In the genomic region with DNA sequence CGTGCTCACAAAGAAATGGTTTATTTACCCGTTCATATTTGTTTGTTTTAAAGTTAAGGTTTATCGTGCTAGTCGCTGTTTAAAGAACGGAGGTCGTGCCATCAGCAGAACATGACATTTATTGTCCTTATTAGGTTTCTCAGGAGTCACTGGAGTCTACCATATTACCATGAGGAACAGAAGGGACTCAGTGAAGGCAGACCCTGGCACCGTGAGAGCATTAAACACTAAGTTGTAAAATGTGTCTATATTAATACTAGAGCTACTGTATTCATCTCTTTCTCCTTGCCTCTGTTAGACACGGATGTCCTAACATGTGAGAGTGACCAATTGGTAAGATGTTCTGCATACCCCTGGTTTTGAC, we compare ENCODE assay signal across 8 mouse cellular contexts. TPM values are rescaled to one million over a fixed set of nuclear protein-coding genes. Genes with fewer than 3 reads are reported as not detected.
DNase-seq lines count a peak whose midpoint lies in the region; ATAC-seq and TF ChIP-seq lines count a peak whose summit lies in the region.

No protein-coding gene starts in this region.

- ATAC-seq in neural tube, embryonic 11.5 days (ENCODE audit: insufficient read depth, low FRiP score, low TSS enrichment), result peak; percentile 48
- peak; percentile 61 for ATAC-seq in hindbrain, postnatal 0 days
- ATAC-seq in monocyte, adult 5-6 weeks (replicated peaks; ENCODE audit: insufficient number of reproducible peaks, low FRiP score, low TSS enrichment, poor library complexity, severe bottlenecking), result no peak

- peak overlapping the region; percentile 88 for H3K9ac ChIP-seq in neural tube, embryonic 11.5 days (ENCODE audit: low read length)
- peak overlapping the region; percentile 86 for H3K9ac ChIP-seq in hindbrain, postnatal 0 days (replicated peaks; ENCODE audit: low read length)

- H3K36me3 ChIP-seq in neural tube, embryonic 11.5 days (ENCODE audit: control insufficient read depth, insufficient read depth, low read length), result peaks cover 5% of the 10 kb centered on the region
- H3K36me3 ChIP-seq in hindbrain, postnatal 0 days (ENCODE audit: insufficient read depth, low read length), result peaks cover 20% of the 10 kb centered on the region
- H3K36me3 ChIP-seq in midbrain, embryonic 10.5 days, result peaks cover 33% of the 10 kb centered on the region

- no peak for TF ChIP-seq CTCF in hindbrain, postnatal 0 days (IDR thresholded peaks at IDR 0.05; ENCODE audit: low read depth)

- H3K27me3 ChIP-seq in neural tube, embryonic 11.5 days (ENCODE audit: control insufficient read depth, insufficient read depth, low read length), result no peaks in the 10 kb centered on the region
- H3K27me3 ChIP-seq in hindbrain, postnatal 0 days (ENCODE audit: insufficient read depth, low read length), result no peaks in the 10 kb centered on the region
- no peaks in the 10 kb centered on the region for H3K27me3 ChIP-seq in midbrain, embryonic 10.5 days (ENCODE audit: low read depth, poor library complexity, severe bottlenecking)

- peaks cover 4% of the 10 kb centered on the region; the same call in 1 of the 2 replicates for H3K4me1 ChIP-seq in neural tube, embryonic 11.5 days (ENCODE audit: control insufficient read depth, insufficient read depth, low read length)
- no peaks in the 10 kb centered on the region for H3K4me1 ChIP-seq in hindbrain, postnatal 0 days (ENCODE audit: insufficient read depth, low read length)
- H3K4me1 ChIP-seq in midbrain, embryonic 10.5 days, result peaks cover 13% of the 10 kb centered on the region

- 14% methylated on average over 8 of the region's 8 CpGs for WGBS in neural tube, embryonic 11.5 days
- WGBS in hindbrain, postnatal 0 days, result 11% methylated on average over 8 of the region's 8 CpGs
- WGBS in midbrain, embryonic 10.5 days, result 14% methylated on average over 8 of the region's 8 CpGs

- peak overlapping the region; percentile 48 for H3K4me2 ChIP-seq in neural tube, embryonic 11.5 days (ENCODE audit: low read depth)
- peak overlapping the region; percentile 82 for H3K4me2 ChIP-seq in hindbrain, postnatal 0 days (ENCODE audit: low read depth, low read length)

- peak overlapping the region; percentile 97 for H3K4me3 ChIP-seq in neural tube, embryonic 11.5 days (ENCODE audit: low read depth, low read length)
- peak overlapping the region; percentile 87 for H3K4me3 ChIP-seq in hindbrain, postnatal 0 days (ENCODE audit: low read length)
- H3K4me3 ChIP-seq in midbrain, embryonic 10.5 days, result peak overlapping the region; percentile 94

- H3K9me3 ChIP-seq in neural tube, embryonic 11.5 days (ENCODE audit: control insufficient read depth, low read length), result no peaks in the 10 kb centered on the region
- H3K9me3 ChIP-seq in hindbrain, postnatal 0 days (ENCODE audit: low read length), result no peaks in the 10 kb centered on the region
- H3K9me3 ChIP-seq in midbrain, embryonic 10.5 days (replicated peaks), result no peaks in the 10 kb centered on the region

- peak; percentile 35 to 60 for DNase-seq in cerebellum, postnatal 10 days
- no peak for DNase-seq in cerebellum, adult 11-12 months
- DNase-seq in neural tube, embryonic 11.5 days (ENCODE audit: low spot score), result no peak
- no peak for DNase-seq in neural tube, embryonic 10.5 days (ENCODE audit: extremely low spot score, low spot score)
- no peak for DNase-seq in hindbrain, postnatal 0 days (ENCODE audit: low spot score)
- DNase-seq in midbrain, embryonic 10.5 days (ENCODE audit: low spot score), result no peak
- no peak for DNase-seq in adrenal gland, postnatal 14 days

- H3K27ac ChIP-seq in neural tube, embryonic 11.5 days (ENCODE audit: low read depth, low read length), result no peak overlapping the region
- peak overlapping the region; percentile 89 for H3K27ac ChIP-seq in hindbrain, postnatal 0 days
- peak overlapping the region; percentile 93 for H3K27ac ChIP-seq in midbrain, embryonic 10.5 days (replicated peaks)

RNA-seq across cellular contexts. Expression of a gene that starts 0.3 kb away (rescaled TPM):
- 98.9 and 106 TPM in 2 replicates for polyA plus RNA-seq in neural tube, embryonic 11.5 days (2014; fragmentation: Nextera tagmentation; extraction: Ambion mirVana)
- 24.4 and 29.0 TPM in 2 replicates for total RNA-seq in hindbrain, postnatal 0 days (2014; rRNA removed)
- 64.2 and 65.2 TPM in 2 replicates for polyA plus RNA-seq in hindbrain, postnatal 0 days (2015; fragmentation: Nextera tagmentation; extraction: Ambion mirVana)
- 103 TPM in 2 replicates for polyA plus RNA-seq in midbrain, embryonic 10.5 days (2016; fragmentation: Nextera tagmentation; extraction: Ambion mirVana)
- 34.4 and 36.7 TPM in 2 replicates for total RNA-seq in adrenal gland, postnatal 14 days (2021)
- 56.5 to 59.0 TPM (median 58.3 TPM) in 3 replicates for total RNA-seq in monocyte, adult 5-6 weeks (2017)

RNA-seq across cellular contexts. Expression of a gene that starts 31.1 kb away (rescaled TPM):
- not detected in 2 replicates for polyA plus RNA-seq in neural tube, embryonic 11.5 days (2014; fragmentation: Nextera tagmentation; extraction: Ambion mirVana)
- total RNA-seq in hindbrain, postnatal 0 days (2014; rRNA removed), result not detected in 2 replicates
- polyA plus RNA-seq in hindbrain, postnatal 0 days (2015; fragmentation: Nextera tagmentation; extraction: Ambion mirVana), result not detected in 2 replicates
- polyA plus RNA-seq in midbrain, embryonic 10.5 days (2016; fragmentation: Nextera tagmentation; extraction: Ambion mirVana), result not detected in 2 replicates
- not detected in 2 replicates for total RNA-seq in adrenal gland, postnatal 14 days (2021)
- not detected in 3 replicates for total RNA-seq in monocyte, adult 5-6 weeks (2017)

RNA-seq across cellular contexts. Expression of a gene that starts 39.8 kb away (rescaled TPM):
- 0.08 and 0.37 TPM in 2 replicates for polyA plus RNA-seq in neural tube, embryonic 11.5 days (2014; fragmentation: Nextera tagmentation; extraction: Ambion mirVana)
- not detected in 2 replicates for total RNA-seq in hindbrain, postnatal 0 days (2014; rRNA removed)
- 0.09 TPM in 1 of 2 replicates, not detected in the other for polyA plus RNA-seq in hindbrain, postnatal 0 days (2015; fragmentation: Nextera tagmentation; extraction: Ambion mirVana)
- 0.10 and 0.19 TPM in 2 replicates for polyA plus RNA-seq in midbrain, embryonic 10.5 days (2016; fragmentation: Nextera tagmentation; extraction: Ambion mirVana)
- total RNA-seq in adrenal gland, postnatal 14 days (2021), result 52.8 and 59.7 TPM in 2 replicates
- 1.6 TPM in 1 of 3 replicates, not detected in the others for total RNA-seq in monocyte, adult 5-6 weeks (2017)

Comparison
In these comparisons a context has a peak if more than half of its experiments do, and no peak if none do; other contexts are left out.
1. DNase-seq: peak in cerebellum, postnatal 10 days (2 of 2); none in cerebellum, adult 11-12 months (single experiment), neural tube, embryonic 11.5 days (single experiment), neural tube, embryonic 10.5 days (single experiment), hindbrain, postnatal 0 days (single experiment), midbrain, embryonic 10.5 days (single experiment) and adrenal gland, postnatal 14 days (single experiment).
2. RNA of a gene that starts 39.8 kb away (total RNA-seq): 52.8 to 59.7 TPM in adrenal gland, postnatal 14 days; 1.6 TPM in monocyte, adult 5-6 weeks and not detected in hindbrain, postnatal 0 days; every median in the first group is over 10 times any median in the second.
3. Peak in every context shown above with its lines, with median percentiles within 50 percentile points of each other: H3K4me3 ChIP-seq.